Mouse (Mus musculus) lung, embryonic 15.5 days (tissue): ENCODE data around the gene Odf3b. TPM values are rescaled to one million over a fixed set of nuclear protein-coding genes. Genes with fewer than 3 reads are reported as not detected.

Experiments
- ATAC-seq: fragments of 200-750 bp; cut with Nextera tagmentation; 2 replicates; pipeline ENCODE4 v1.8.0; 2017; ENCODE audit warnings: moderate number of reproducible peaks, borderline replicate concordance; ENCODE audit not compliant: low FRiP score, low TSS enrichment; ENCODE audit errors: extremely low read depth
- H3K27ac ChIP-seq: fragments of 300-500 bp; sonication (generic); 2 replicates; pipeline ENCODE4 v1.5.1; 2015; ENCODE audit warnings: moderate library complexity, mild to moderate bottlenecking, inconsistent platforms
- H3K27me3 ChIP-seq: fragments of 300-500 bp; sonication (generic); 2 replicates; pipeline ENCODE4 v1.6.1; 2015; ENCODE audit warnings: inconsistent platforms
- H3K36me3 ChIP-seq: fragments of 300-500 bp; sonication (generic); 2 replicates; pipeline ENCODE4 v1.6.1; 2015; ENCODE audit warnings: inconsistent platforms
- H3K4me1 ChIP-seq: fragments of 300-500 bp; sonication (generic); 2 replicates; pipeline ENCODE4 v1.6.1; 2015; ENCODE audit warnings: inconsistent platforms
- H3K4me2 ChIP-seq: fragments of 300-500 bp; sonication (generic); 2 replicates; pipeline ENCODE4 v1.6.1; 2015; ENCODE audit warnings: inconsistent platforms, mild to moderate bottlenecking, moderate library complexity
- H3K4me3 ChIP-seq: fragments of 300-500 bp; sonication (generic); 2 replicates; pipeline ENCODE4 v1.5.1; 2015; ENCODE audit warnings: mild to moderate bottlenecking, inconsistent platforms
- H3K9ac ChIP-seq: fragments of 300-500 bp; sonication (generic); 2 replicates; pipeline ENCODE4 v1.6.1; 2015; ENCODE audit warnings: inconsistent platforms
- H3K9me3 ChIP-seq: fragments of 300-500 bp; sonication (generic); 2 replicates; pipeline ENCODE4 v1.6.1; 2016; ENCODE audit warnings: inconsistent platforms
- WGBS: fragments of 180-500 bp; shearing (Covaris S2); methylation state at CpG from one replicate; pipeline ENCODE4 v1.1.7; 2015; 5-methylcytosine and 5-hydroxymethylcytosine counted together
- polyA plus RNA-seq: library from polyadenylated mRNA; unstranded; fragments of >200 nt; fragmentation: Nextera tagmentation; extraction: Ambion mirVana; gene quantifications from 2 replicates; pipeline ENCODE4 v1.2.1, GENCODE M21; 2015

The Odf3b gene
- polyA plus RNA-seq, 1 experiment from 2014 or later = 4.1 TPM

DNA sequence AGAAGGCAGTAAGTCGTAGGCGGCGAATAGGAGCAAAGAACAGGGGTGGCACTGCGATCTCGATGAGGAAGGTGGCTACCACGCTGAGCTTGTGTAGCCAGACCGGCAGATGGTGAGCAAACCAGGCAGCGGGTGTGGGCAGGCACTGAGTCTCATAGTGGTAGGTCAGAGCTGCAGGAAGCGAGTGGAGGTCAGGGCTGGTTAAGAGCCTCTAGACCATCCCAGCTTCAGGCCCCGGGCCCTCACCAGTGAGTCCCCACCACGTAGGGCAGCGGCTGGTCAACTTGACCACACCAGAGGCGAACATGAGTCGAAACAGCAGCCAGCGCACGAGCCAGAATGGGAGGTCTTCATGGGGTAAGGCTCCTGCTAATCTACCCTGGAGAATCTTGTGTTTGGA, 25.2 kb downstream of the Odf3b start:
- Histone ChIP-seq H3K4me3 (no peak overlapping the region), H3K9me3 (no peaks in the 10 kb centered on the region), H3K27ac (no peak overlapping the region), H3K4me1 (peaks cover 27% of the 10 kb centered on the region), H3K36me3 (peaks cover 48% of the 10 kb centered on the region), H3K4me2 (peak overlapping the region; percentile 77; the same call in 1 of the 2 replicates), H3K9ac (peak overlapping the region; percentile 91; the same call in 1 of the 2 replicates), H3K27me3 (no peaks in the 10 kb centered on the region)
- 93% methylated on average over 16 of the region's 16 CpGs for WGBS
- no peak for ATAC-seq

DNA sequence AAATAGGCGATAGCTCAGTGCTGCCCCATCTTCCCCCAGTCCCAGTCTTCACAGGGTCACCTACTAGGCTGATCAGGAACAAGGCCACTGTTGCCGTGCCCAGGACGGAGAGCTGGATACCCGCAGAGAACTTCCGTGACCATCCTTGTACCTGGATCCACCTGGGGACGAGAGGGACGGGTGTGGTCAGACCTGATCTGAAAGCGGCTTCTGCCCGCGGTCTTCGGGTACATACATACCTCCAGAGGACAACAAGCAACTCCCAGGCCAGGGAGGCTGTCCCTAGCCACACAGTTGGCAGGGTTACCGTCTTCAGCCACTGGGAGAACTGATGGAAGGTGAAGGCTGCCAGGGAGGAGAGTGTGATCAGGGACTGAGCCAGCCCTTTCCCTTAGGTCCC, 26.3 kb downstream of the Odf3b start:
- Histone ChIP-seq H3K4me3 (no peak overlapping the region), H3K27ac (no peak overlapping the region), H3K9ac (no peak overlapping the region), H3K4me1 (peaks cover 19% of the 10 kb centered on the region), H3K36me3 (peaks cover 43% of the 10 kb centered on the region), H3K9me3 (no peaks in the 10 kb centered on the region), H3K4me2 (no peak overlapping the region), H3K27me3 (no peaks in the 10 kb centered on the region)
- no peak for ATAC-seq
- WGBS = 94% methylated on average over 12 of the region's 12 CpGs

GRCm38 (mm10) chr15:89352054-89352453, 27.0 kb downstream of the Odf3b start:
- no peaks in the 10 kb centered on the region for H3K9me3 ChIP-seq
- 92% methylated on average over 14 of the region's 14 CpGs for WGBS
- H3K27me3 ChIP-seq = no peaks in the 10 kb centered on the region
- no peak overlapping the region for H3K4me3 ChIP-seq
- H3K4me2 ChIP-seq = no peak overlapping the region
- peaks cover 12% of the 10 kb centered on the region for H3K4me1 ChIP-seq
- no peak overlapping the region for H3K27ac ChIP-seq
- no peak for ATAC-seq
- peaks cover 43% of the 10 kb centered on the region for H3K36me3 ChIP-seq
- no peak overlapping the region for H3K9ac ChIP-seq

GRCm38 (mm10) chr15:89351302-89351701, 27.8 kb downstream of the Odf3b start:
- Histone ChIP-seq H3K27ac (no peak overlapping the region), H3K4me2 (no peak overlapping the region), H3K27me3 (no peaks in the 10 kb centered on the region), H3K4me1 (peaks cover 10% of the 10 kb centered on the region), H3K9me3 (no peaks in the 10 kb centered on the region), H3K36me3 (peaks cover 43% of the 10 kb centered on the region), H3K9ac (no peak overlapping the region), H3K4me3 (no peak overlapping the region)
- no peak for ATAC-seq
- WGBS = 80% methylated on average over 15 of the region's 15 CpGs

- no peak for ATAC-seq
- peaks cover 43% of the 10 kb centered on the region for H3K36me3 ChIP-seq
- H3K9me3 ChIP-seq = no peaks in the 10 kb centered on the region
- peaks cover 10% of the 10 kb centered on the region for H3K4me1 ChIP-seq
- no peaks in the 10 kb centered on the region for H3K27me3 ChIP-seq
- H3K4me2 ChIP-seq = no peak overlapping the region
- WGBS = 83% methylated on average over 5 of the region's 5 CpGs
- no peak overlapping the region for H3K4me3 ChIP-seq
- no peak overlapping the region for H3K27ac ChIP-seq
- H3K9ac ChIP-seq = no peak overlapping the region
Observed at GRCm38 (mm10) chr15:89350447-89350846, 28.6 kb downstream of the Odf3b start.

GRCm38 (mm10) chr15:89343325-89343724, 35.8 kb downstream of the Odf3b start:
- WGBS = 88% methylated on average over 3 of the region's 3 CpGs
- Histone ChIP-seq H3K4me1 (no peaks in the 10 kb centered on the region), H3K9me3 (no peaks in the 10 kb centered on the region), H3K27ac (no peak overlapping the region), H3K9ac (no peak overlapping the region), H3K4me2 (no peak overlapping the region), H3K27me3 (no peaks in the 10 kb centered on the region), H3K36me3 (no peaks in the 10 kb centered on the region), H3K4me3 (no peak overlapping the region)
- ATAC-seq = no peak

DNA sequence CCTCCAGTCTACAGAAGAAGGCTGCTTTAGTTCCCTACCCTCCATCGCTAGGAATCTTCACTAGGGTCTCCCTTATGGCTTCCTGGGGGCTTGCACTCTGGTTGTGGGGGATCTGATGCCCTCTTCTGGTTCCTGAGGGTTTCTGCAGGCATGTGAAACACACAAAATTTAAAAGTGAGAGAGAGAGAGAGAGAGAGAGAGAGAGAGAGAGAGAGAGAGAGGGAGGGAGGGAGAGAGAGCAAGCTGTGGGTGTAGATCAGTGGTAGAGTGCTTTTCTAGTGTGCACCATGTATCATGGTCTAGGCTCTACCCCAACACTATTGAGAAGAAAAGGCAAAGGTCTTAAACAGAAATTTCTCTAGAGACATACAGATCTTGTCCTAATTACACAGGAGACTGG, 37.4 kb downstream of the Odf3b start:
- Histone ChIP-seq H3K4me2 (no peak overlapping the region), H3K4me1 (no peaks in the 10 kb centered on the region), H3K4me3 (no peak overlapping the region), H3K36me3 (no peaks in the 10 kb centered on the region), H3K9me3 (no peaks in the 10 kb centered on the region), H3K27me3 (no peaks in the 10 kb centered on the region), H3K9ac (no peak overlapping the region), H3K27ac (no peak overlapping the region)
- WGBS = 46% methylated on average over 1 of the region's 1 CpGs
- ATAC-seq = no peak

- 82% methylated on average over 3 of the region's 3 CpGs for WGBS
- Histone ChIP-seq H3K27me3 (no peaks in the 10 kb centered on the region), H3K4me3 (no peak overlapping the region), H3K9me3 (no peaks in the 10 kb centered on the region), H3K9ac (no peak overlapping the region), H3K27ac (no peak overlapping the region), H3K4me1 (no peaks in the 10 kb centered on the region), H3K4me2 (no peak overlapping the region), H3K36me3 (no peaks in the 10 kb centered on the region)
- ATAC-seq = no peak
Observed at GRCm38 (mm10) chr15:89340136-89340535, 38.9 kb downstream of the Odf3b start.

- no peak overlapping the region for H3K27ac ChIP-seq
- H3K27me3 ChIP-seq = no peaks in the 10 kb centered on the region
- no peak overlapping the region for H3K9ac ChIP-seq
- WGBS = 80% methylated on average over 2 of the region's 2 CpGs
- no peak overlapping the region for H3K4me3 ChIP-seq
- H3K9me3 ChIP-seq = no peaks in the 10 kb centered on the region
- no peaks in the 10 kb centered on the region for H3K4me1 ChIP-seq
- no peaks in the 10 kb centered on the region for H3K36me3 ChIP-seq
- H3K4me2 ChIP-seq = no peak overlapping the region
- ATAC-seq = no peak
Observed at GRCm38 (mm10) chr15:89339696-89340095, 39.4 kb downstream of the Odf3b start.

DNA sequence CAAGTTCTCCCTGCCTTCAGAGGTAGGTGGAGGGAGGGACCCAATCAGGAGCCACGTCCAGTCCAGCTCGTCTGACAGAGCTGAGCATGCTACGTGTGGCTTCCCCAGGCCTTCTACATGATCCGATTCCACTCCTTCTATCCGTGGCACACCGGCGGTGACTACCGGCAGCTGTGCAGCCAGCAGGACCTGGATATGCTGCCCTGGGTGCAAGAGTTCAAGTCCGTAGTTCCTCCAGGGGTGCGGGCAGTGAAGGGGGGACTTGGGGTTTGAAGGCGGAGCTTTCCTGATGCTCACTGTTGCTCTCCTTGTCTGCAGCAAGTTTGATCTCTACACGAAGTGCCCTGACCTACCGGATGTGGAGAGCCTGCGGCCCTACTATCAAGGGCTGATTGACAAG, 42.7 kb downstream of the Odf3b start:
- no peaks in the 10 kb centered on the region for H3K36me3 ChIP-seq

DNA sequence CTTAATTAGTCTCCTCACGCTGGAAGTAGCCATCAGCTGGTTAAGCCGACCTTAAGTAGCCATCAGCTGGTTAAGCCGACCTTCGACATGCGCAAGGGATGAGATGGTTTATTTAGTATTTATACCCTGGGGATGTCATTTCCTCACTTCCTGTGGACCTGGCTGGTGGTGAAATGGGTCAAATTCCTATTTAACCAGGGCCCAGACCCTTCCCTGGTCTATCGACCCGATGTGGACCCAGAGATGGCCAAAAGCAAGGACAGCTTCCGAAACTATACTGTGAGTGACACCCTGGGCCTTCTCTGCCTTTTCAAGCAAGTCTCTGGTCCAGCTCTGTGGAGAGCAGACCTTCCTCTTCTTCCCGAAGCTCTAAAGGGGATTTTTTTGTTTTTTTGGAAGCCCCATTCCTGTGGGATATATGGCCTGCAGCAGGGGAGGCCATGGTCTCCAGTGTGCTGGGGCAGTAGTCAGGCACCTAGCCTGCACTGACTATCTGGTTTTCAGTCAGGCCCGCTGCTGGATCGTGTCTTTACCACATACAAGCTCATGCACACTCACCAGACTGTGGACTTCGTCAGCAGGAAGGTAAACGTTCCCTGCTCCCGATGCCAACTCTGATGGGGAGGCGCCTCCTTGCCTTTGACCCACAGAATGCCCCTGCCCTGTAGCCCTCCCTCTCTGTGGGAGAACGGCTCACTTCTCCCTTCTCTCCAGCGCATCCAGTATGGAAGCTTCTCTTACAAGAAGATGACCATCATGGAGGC, 44.1 kb downstream of the Odf3b start:
- no peak overlapping the region for H3K9ac ChIP-seq
- H3K4me3 ChIP-seq = no peak overlapping the region
- no peaks in the 10 kb centered on the region for H3K4me1 ChIP-seq
- no peak overlapping the region for H3K27ac ChIP-seq
- H3K9me3 ChIP-seq = no peaks in the 10 kb centered on the region
- H3K36me3 ChIP-seq = no peaks in the 10 kb centered on the region
- no peaks in the 10 kb centered on the region for H3K27me3 ChIP-seq
- WGBS = 72% methylated on average over 17 of the region's 17 CpGs
- no peak for ATAC-seq
- H3K4me2 ChIP-seq = no peak overlapping the region

More for the DNA sequence above, 42.7 kb downstream of the Odf3b start:
- Histone ChIP-seq H3K9ac (no peak overlapping the region), H3K4me3 (no peak overlapping the region), H3K27ac (no peak overlapping the region), H3K27me3 (no peaks in the 10 kb centered on the region), H3K4me1 (no peaks in the 10 kb centered on the region), H3K4me2 (no peak overlapping the region), H3K9me3 (no peaks in the 10 kb centered on the region)
- no peak for ATAC-seq
- WGBS = 77% methylated on average over 14 of the region's 14 CpGs

DNA sequence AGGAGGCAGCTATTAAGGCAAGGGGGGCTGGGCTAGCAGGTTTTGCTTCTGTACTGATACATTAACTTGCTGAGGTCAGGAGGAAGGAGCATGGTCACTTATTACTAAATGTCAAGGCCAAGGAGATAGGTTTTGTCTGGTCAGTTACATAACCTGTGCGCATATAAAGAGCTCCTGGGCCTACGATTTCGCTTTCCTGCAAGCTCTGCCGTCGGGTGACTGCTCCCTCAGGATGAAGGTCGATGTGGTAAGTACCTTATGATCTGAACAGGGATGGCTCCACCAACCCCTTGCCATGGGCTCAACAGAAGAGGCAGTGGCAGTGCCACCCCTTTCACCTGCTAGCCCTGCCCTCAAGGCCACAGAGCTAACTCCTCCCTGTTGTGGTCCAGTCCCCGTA, 44.8 kb downstream of the Odf3b start, which contains the start of gene Miox:
Gene Miox, plus strand, starts transcription at position 128 of the 400 bp plus-strand sequence.
- no peak within 1 kb of the TSS for H3K9ac ChIP-seq
- H3K9me3 ChIP-seq = no peaks in the 10 kb centered on the region
- H3K4me3 ChIP-seq = no peak within 1 kb of the TSS
- ATAC-seq = no peak
- no peaks in the 10 kb centered on the region for H3K27me3 ChIP-seq
- H3K27ac ChIP-seq = no peak within 1 kb of the TSS
- H3K4me2 ChIP-seq = no peak within 1 kb of the TSS
- 78% methylated on average over 7 of the region's 7 CpGs for WGBS
- no peaks in the 10 kb centered on the region for H3K36me3 ChIP-seq
- H3K4me1 ChIP-seq = no peaks in the 10 kb centered on the region
